ENCODE assay signal across 9 mouse cellular contexts in the genomic region with DNA sequence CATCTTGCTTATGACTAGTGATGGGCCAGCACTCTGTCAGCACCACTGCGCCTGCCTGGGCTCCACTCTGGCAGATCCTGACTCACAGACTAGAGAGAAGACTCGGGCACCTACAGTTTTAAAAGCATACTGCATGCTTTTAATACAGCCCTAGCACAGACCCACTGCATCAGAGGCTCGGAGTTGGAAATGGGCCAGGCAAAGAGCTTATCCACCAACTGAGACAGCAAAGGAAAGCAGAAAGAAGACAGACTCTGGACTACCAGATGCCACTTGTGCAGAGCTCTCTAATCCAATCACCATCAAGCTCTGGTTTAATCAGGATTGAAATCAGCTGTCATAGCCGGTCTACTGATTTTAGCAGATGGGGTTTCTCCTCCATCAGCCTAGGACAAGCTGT. TPM values are rescaled to one million over a fixed set of nuclear protein-coding genes. Genes with fewer than 3 reads are reported as not detected.
DNase-seq lines count a peak whose midpoint lies in the region; ATAC-seq and TF ChIP-seq lines count a peak whose summit lies in the region.
"Had no signal": no experiment of that assay in that cellular context is flagged by ENCODE, and none has a peak within 500 bp of the region (broad histone marks: within the 10 kb centered on the region; RNA-seq: fewer than 3 reads in every experiment).

No protein-coding gene starts in this region.

- peak; percentile 51; the same call in 1 of the 2 replicates for ATAC-seq in hindbrain, embryonic 14.5 days (ENCODE audit: low FRiP score)
- peak; percentile 31; the same call in 1 of the 2 replicates for ATAC-seq in midbrain, postnatal 0 days (ENCODE audit: low FRiP score)

- H3K36me3 ChIP-seq in hindbrain, embryonic 14.5 days (replicated peaks; ENCODE audit: control insufficient read depth, insufficient read depth) = peaks cover 100% of the 10 kb centered on the region
- H3K36me3 ChIP-seq in hindbrain, embryonic 10.5 days = peaks cover 100% of the 10 kb centered on the region
- H3K36me3 ChIP-seq in midbrain, postnatal 0 days (ENCODE audit: insufficient read depth, low read length) = peaks cover 66% of the 10 kb centered on the region
- peaks cover 99% of the 10 kb centered on the region for H3K36me3 ChIP-seq in heart, embryonic 10.5 days

- DNase-seq in hindbrain, embryonic 14.5 days (ENCODE audit: low spot score) = peak; percentile 33
- DNase-seq in hindbrain, embryonic 10.5 days (ENCODE audit: low spot score) = no peak
- DNase-seq in brain, adult 2 months (ENCODE audit: low read depth, low spot score) = peak; percentile 82
- DNase-seq in layer of hippocampus, adult 11-12 months (ENCODE audit: low spot score) = peak; percentile 79
- peak; percentile 90 for DNase-seq in midbrain, postnatal 0 days (ENCODE audit: low spot score)
- DNase-seq in adipocyte (ENCODE audit: low spot score) = no peak
- DNase-seq in cerebellum, adult 9-10 months = no peak
- no peak for DNase-seq in heart, embryonic 10.5 days (ENCODE audit: low spot score)
- DNase-seq: cerebellum, postnatal 36 days had no signal

- H3K9ac ChIP-seq in hindbrain, embryonic 14.5 days = no peak overlapping the region
- H3K9ac ChIP-seq in midbrain, postnatal 0 days (replicated peaks; ENCODE audit: low read length, poor library complexity, severe bottlenecking) = no peak overlapping the region

- H3K27ac ChIP-seq in hindbrain, embryonic 14.5 days = no peak overlapping the region
- H3K27ac ChIP-seq in hindbrain, embryonic 10.5 days = no peak overlapping the region
- H3K27ac ChIP-seq in midbrain, postnatal 0 days (ENCODE audit: low read depth, low read length) = no peak overlapping the region
- no peak overlapping the region for H3K27ac ChIP-seq in heart, embryonic 10.5 days

- H3K4me2 ChIP-seq in hindbrain, embryonic 14.5 days (replicated peaks) = no peak overlapping the region
- H3K4me2 ChIP-seq in midbrain, postnatal 0 days (ENCODE audit: low read depth, low read length, poor library complexity, severe bottlenecking) = no peak overlapping the region

- TF ChIP-seq CTCF in midbrain, postnatal 0 days (IDR thresholded peaks at IDR 0.05) = no peak

- H3K4me1 ChIP-seq in hindbrain, embryonic 14.5 days (replicated peaks; ENCODE audit: control insufficient read depth, insufficient read depth, low read length) = no peaks in the 10 kb centered on the region
- H3K4me1 ChIP-seq in hindbrain, embryonic 10.5 days (replicated peaks) = no peaks in the 10 kb centered on the region
- no peaks in the 10 kb centered on the region for H3K4me1 ChIP-seq in midbrain, postnatal 0 days (ENCODE audit: insufficient read depth, low read length)
- H3K4me1 ChIP-seq in heart, embryonic 10.5 days = no peaks in the 10 kb centered on the region

- H3K9me3 ChIP-seq in hindbrain, embryonic 14.5 days (ENCODE audit: control insufficient read depth, low read length) = no peaks in the 10 kb centered on the region
- H3K9me3 ChIP-seq in hindbrain, embryonic 10.5 days = no peaks in the 10 kb centered on the region
- H3K9me3 ChIP-seq in midbrain, postnatal 0 days (ENCODE audit: low read length) = no peaks in the 10 kb centered on the region
- H3K9me3 ChIP-seq in heart, embryonic 10.5 days = no peaks in the 10 kb centered on the region

- WGBS in hindbrain, embryonic 14.5 days = 82% methylated on average over 4 of the region's 4 CpGs
- WGBS in hindbrain, embryonic 10.5 days = 91% methylated on average over 4 of the region's 4 CpGs
- 64% methylated on average over 4 of the region's 4 CpGs for WGBS in midbrain, postnatal 0 days
- 87% methylated on average over 4 of the region's 4 CpGs for WGBS in heart, embryonic 10.5 days

- H3K4me3 ChIP-seq in hindbrain, embryonic 14.5 days (replicated peaks; ENCODE audit: low read length) = no peak overlapping the region
- no peak overlapping the region for H3K4me3 ChIP-seq in hindbrain, embryonic 10.5 days
- no peak overlapping the region for H3K4me3 ChIP-seq in midbrain, postnatal 0 days (ENCODE audit: low read depth, low read length)
- no peak overlapping the region for H3K4me3 ChIP-seq in heart, embryonic 10.5 days

- H3K27me3 ChIP-seq in hindbrain, embryonic 14.5 days (ENCODE audit: control insufficient read depth, insufficient read depth, low read length) = no peaks in the 10 kb centered on the region
- no peaks in the 10 kb centered on the region for H3K27me3 ChIP-seq in hindbrain, embryonic 10.5 days (ENCODE audit: insufficient read depth, poor library complexity, severe bottlenecking)
- no peaks in the 10 kb centered on the region for H3K27me3 ChIP-seq in midbrain, postnatal 0 days (ENCODE audit: insufficient read depth, low read length)
- H3K27me3 ChIP-seq in heart, embryonic 10.5 days (ENCODE audit: insufficient read depth, poor library complexity, severe bottlenecking) = no peaks in the 10 kb centered on the region

RNA-seq across cellular contexts. Expression of gene Ddi2, which starts 17.9 kb away (rescaled TPM):
- polyA plus RNA-seq in hindbrain, embryonic 14.5 days (2014; fragmentation: Nextera tagmentation; extraction: Ambion mirVana) = 12.0 and 12.1 TPM in 2 replicates
- 20.8 and 28.4 TPM in 2 replicates for polyA plus RNA-seq in hindbrain, embryonic 10.5 days (2016; fragmentation: Nextera tagmentation; extraction: Ambion mirVana)
- total RNA-seq in midbrain, postnatal 0 days (2014; rRNA removed) = 21.7 and 25.7 TPM in 2 replicates
- polyA plus RNA-seq in midbrain, postnatal 0 days (2015; fragmentation: Nextera tagmentation; extraction: Ambion mirVana) = 8.9 and 9.2 TPM in 2 replicates
- 21.4 and 21.5 TPM in 2 replicates for polyA plus RNA-seq in heart, embryonic 10.5 days (2016; fragmentation: Nextera tagmentation; extraction: Ambion mirVana)

RNA-seq across cellular contexts. Expression of gene Rsc1a1, which starts 19.9 kb away (rescaled TPM):
- 0.29 TPM in 1 of 2 replicates, not detected in the other for polyA plus RNA-seq in hindbrain, embryonic 14.5 days (2014; fragmentation: Nextera tagmentation; extraction: Ambion mirVana)
- 2.9 TPM in 1 of 2 replicates, not detected in the other for polyA plus RNA-seq in hindbrain, embryonic 10.5 days (2016; fragmentation: Nextera tagmentation; extraction: Ambion mirVana)
- total RNA-seq in midbrain, postnatal 0 days (2014; rRNA removed) = 2.7 and 12.7 TPM in 2 replicates
- not detected in 2 replicates for polyA plus RNA-seq in midbrain, postnatal 0 days (2015; fragmentation: Nextera tagmentation; extraction: Ambion mirVana)
- polyA plus RNA-seq in heart, embryonic 10.5 days (2016; fragmentation: Nextera tagmentation; extraction: Ambion mirVana) = 3.1 and 4.4 TPM in 2 replicates

RNA-seq across cellular contexts. Expression of gene Plekhm2, which starts 40.6 kb away (rescaled TPM):
- polyA plus RNA-seq in hindbrain, embryonic 14.5 days (2014; fragmentation: Nextera tagmentation; extraction: Ambion mirVana) = 3.9 and 4.4 TPM in 2 replicates
- polyA plus RNA-seq in hindbrain, embryonic 10.5 days (2016; fragmentation: Nextera tagmentation; extraction: Ambion mirVana) = 5.0 and 5.4 TPM in 2 replicates
- total RNA-seq in midbrain, postnatal 0 days (2014; rRNA removed) = 40.0 and 41.7 TPM in 2 replicates
- polyA plus RNA-seq in midbrain, postnatal 0 days (2015; fragmentation: Nextera tagmentation; extraction: Ambion mirVana) = 6.7 and 6.9 TPM in 2 replicates
- polyA plus RNA-seq in heart, embryonic 10.5 days (2016; fragmentation: Nextera tagmentation; extraction: Ambion mirVana) = 4.1 and 5.4 TPM in 2 replicates

RNA-seq across cellular contexts. Expression of gene Agmat, which starts 41.1 kb away (rescaled TPM):
- 0.23 TPM in 1 of 2 replicates, not detected in the other for polyA plus RNA-seq in hindbrain, embryonic 14.5 days (2014; fragmentation: Nextera tagmentation; extraction: Ambion mirVana)
- polyA plus RNA-seq in hindbrain, embryonic 10.5 days (2016; fragmentation: Nextera tagmentation; extraction: Ambion mirVana) = not detected in 2 replicates
- total RNA-seq in midbrain, postnatal 0 days (2014; rRNA removed) = not detected in 2 replicates
- not detected in 2 replicates for polyA plus RNA-seq in midbrain, postnatal 0 days (2015; fragmentation: Nextera tagmentation; extraction: Ambion mirVana)
- 1.2 and 3.5 TPM in 2 replicates for polyA plus RNA-seq in heart, embryonic 10.5 days (2016; fragmentation: Nextera tagmentation; extraction: Ambion mirVana)

Comparison
In these comparisons a context has a peak if more than half of its experiments do, and no peak if none do; other contexts are left out.
1. DNase-seq: peak in hindbrain, embryonic 14.5 days (single experiment), brain, adult 2 months (single experiment), layer of hippocampus, adult 11-12 months (single experiment) and midbrain, postnatal 0 days (single experiment); none in hindbrain, embryonic 10.5 days (single experiment), adipocyte (single experiment), cerebellum, adult 9-10 months (single experiment) and heart, embryonic 10.5 days (single experiment).